Mouse (Mus musculus) megakaryocyte, adult 5-6 weeks (primary cell): ENCODE measurements at regions not wholly inside any gene's neighbourhood (a gene's known extent, or its start where the extent isn't known, plus 50 kb on each side); places are given as distances from the start of the nearest gene placed in this dataset.

Experiments
- ATAC-seq: 2 replicates; pipeline ENCODE4 v1.8.0; 2016; ENCODE audit warnings: mild to moderate bottlenecking, inconsistent platforms; ENCODE audit not compliant: poor library complexity, severe bottlenecking

DNA sequence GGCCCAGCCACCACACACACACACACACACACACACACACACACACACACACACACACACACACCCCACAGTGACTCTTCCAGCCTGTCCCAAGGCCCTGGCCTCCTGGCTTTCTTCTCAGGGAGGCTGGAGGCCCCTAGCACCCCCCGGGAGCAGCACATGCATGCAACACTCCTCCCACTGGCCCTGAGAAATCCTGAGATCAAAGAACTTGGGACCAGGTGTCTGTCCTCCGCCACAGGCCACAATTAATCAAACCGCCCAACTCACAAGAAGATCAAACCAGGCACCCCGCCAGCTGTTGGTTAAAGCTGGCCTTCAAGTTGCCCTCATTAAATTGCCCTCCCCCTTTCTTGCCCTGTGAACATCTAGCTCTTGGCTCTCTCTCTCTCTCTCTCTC is 143.8 kb upstream of the Zfp703 start:
- ATAC-seq = no peak

DNA sequence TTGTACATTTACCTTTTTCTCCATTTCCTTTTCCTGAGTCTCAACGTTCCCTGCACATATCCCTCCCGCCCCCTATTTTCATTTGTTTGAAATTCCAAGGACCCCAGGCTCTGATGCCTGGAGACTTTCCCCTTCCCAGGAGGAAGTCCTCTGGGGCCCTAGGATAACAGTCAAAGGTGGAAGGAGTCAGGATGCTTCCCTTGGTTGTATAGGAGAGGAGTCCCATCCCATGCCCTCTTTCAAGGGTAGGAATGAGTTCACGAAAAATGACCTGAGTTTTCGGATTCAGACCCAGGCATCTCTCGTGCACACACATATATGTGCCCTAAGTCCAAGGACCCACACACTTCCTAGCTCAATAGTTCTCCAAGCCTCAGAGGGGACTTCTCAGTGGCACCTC is 143.3 kb upstream of the Zfp703 start:
- ATAC-seq = no peak

DNA sequence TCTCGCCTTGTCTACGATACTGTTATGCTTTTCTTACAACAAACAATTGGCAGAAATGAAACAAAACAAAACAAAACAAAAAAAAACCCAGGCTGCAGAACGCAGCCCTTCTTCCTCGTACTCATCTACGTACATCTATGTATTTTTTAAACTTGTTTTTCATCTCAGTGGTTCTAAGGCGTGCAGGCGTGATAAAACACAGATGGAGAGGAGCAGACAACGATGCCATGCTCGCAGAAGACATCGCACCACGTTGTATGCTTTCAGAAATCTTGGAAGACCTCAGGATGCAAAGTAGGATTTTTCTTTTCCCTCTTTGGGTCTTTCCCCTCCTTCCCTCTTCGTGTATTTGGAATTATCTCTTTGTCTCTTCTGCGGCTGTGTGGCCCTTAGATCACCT is 142.5 kb upstream of the Zfp703 start:
- ATAC-seq = no peak

DNA sequence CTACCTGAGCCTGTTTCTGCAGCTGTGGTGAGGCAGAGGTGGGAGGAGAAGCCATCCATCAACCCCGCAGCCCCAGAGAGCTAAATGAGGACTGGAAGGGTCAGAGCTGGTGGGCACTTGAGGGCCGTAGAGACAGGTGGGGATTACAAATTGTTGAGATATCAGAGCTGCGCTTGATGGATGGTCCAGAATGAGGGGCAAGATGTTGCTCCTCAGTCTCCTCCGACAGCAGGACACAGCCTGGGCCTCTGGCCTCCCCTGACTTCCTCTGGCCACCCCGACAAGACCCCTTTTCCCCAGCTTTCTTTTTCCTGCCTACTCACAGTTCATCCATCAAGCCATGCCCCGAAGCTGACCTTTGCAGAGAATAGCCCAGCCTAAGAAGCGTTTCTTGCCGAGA is 142.0 kb upstream of the Zfp703 start:
- ATAC-seq = no peak

DNA sequence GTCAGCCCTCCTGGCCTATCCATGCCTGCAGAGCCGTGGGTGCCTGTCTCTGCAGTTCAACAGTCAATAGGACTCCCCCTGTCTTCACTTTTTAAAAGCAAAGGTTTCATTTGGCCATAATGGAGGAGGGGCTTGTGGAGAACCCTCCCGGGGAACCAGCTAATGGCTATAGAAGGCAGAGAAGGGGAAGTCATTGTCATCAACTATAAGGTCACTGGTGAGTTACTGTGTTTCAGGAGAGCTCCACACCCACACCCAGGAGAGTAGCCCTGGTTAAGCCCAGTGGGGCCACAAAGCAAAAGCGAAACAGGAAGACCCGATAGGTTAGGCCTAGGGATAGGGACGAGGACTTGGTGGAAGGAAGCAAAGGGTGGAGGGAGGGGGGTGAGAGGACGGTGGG is 141.5 kb upstream of the Zfp703 start:
- ATAC-seq = peak; percentile 91

DNA sequence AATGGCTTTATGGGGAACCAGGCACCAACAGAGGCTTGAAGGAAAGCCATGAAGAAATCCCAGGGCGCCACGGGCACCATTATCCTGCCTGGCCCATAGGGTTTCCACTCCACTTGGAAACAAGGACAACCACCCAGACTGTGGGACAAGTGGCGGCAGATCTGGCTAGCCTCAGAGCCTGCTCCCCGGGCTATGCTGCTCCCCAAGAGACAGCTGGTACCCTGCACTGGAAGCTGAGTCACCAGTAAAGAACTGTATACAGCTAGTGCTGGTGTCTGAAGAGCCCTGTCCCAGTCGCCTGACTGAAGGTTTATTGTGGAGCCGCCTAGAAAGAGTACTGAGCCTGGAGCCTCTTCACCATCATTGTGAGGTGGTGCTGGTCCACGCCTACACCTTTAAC is 140.6 kb upstream of the Zfp703 start:
- ATAC-seq = no peak

DNA sequence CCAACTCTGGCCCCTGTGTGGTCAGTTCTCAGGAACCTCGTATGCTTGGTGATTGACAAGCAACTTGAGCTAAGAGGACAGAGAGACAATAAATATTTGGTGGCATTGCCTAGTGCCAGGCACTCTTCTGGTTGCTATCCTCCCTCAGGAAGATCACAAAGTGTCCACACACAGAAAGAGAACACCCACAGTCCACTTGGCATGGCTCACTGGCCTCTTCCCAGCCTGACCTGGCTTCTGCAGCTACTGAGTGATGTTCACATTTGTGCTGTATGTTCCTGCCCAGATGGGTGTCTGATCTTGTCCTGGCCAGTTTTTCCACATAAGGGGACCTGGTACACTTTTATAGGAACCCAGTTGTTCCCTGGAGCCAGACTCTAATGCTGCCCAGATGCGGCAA is 136.8 kb upstream of the Zfp703 start:
- no peak for ATAC-seq

DNA sequence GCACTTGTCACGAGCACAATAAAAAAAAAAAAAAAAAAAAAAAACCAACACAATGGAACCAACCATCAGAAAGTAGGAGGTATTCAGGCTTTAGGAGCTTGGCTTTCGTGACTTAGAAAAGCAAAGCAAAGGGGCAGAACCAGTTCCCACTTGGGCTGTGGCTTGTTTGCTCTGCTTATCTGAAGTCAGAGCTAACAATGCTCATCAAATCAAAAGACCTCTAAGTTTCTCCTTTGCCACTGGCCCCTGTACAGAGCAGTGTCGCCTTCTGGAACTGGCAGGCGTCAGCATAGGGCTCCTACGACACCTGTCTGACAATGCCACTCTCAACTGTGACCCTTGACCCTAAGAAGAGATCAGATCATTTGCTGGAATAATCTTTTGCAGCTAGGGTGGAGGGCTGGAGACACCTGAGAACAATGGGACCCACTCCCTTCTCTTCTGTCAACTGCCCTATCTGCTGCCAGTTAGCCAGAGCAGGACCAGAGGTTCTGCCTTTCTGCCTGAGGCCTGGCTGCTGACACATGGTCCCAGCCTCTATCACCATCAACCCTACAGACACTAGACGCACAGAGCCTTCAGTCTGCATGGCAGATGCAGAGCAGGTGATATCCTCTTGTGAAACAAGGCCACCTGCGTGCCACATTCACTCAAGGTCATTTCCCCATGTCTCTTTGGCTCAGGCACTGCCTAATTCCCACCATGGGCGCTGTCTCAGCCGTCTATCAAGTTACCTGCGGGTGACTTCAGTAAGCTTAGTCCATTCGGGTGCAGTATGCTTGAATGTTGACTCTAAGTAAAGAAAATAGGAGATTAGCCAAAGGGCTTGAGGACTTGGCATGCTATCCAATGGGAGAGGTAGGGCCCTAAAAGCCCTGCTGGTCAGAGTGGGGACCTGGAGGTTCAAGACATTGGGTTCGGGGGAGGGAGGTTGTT is 136.1 kb upstream of the Zfp703 start:
- ATAC-seq = no peak

DNA sequence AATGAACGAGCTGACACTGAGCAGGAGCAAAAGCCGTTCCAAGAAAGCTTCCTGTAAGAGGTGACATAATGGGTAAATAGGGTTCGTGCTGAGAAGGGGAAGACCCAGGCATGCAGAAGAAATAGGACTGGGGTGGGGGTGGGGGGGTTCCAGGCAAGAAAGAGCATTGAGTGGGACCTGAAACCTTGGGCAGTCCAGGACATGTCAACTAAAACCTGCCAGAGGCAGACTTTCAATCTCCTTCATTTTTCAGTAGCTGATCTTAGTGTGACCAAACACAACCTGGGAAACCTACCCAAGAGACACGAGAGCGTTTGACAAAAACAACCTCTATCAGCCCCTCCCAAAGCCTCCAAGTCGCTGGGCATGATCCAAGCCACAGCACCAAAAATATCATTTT is 133.4 kb upstream of the Zfp703 start:
- ATAC-seq = no peak

DNA sequence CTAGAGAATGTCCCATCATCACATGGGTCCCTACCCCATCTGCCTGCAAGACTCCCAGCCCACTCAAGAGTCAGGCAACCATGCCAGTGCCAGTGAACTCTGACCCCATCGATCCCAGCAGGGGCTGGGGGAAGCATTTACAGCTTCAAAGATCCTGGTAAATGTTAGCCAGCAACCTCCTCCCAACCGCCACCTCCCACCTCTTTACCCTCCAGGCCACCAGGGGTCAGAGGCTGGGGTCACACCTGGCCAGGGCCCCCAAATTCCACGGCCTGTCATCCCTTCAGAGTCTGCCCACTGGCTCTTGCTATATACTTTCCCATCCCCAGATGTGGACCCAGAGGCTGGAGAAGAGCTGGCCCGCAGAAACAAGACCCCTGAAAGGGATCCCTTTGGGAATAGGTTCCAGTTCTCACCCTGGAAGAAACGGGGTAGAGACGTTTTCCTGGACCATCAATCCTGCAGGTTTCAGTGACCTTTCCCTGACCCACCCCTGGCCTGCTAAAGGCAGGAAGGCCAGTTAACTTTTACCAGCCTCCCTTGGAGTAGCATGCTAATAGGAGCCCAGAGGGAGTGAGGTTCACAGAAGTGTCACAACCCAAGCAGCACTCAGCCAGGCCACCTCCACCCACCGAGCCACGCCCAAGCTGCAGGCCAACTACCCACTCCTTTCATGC is 132.9 kb upstream of the Zfp703 start:
- peak; percentile 43; the same call in 1 of the 2 replicates for ATAC-seq

DNA sequence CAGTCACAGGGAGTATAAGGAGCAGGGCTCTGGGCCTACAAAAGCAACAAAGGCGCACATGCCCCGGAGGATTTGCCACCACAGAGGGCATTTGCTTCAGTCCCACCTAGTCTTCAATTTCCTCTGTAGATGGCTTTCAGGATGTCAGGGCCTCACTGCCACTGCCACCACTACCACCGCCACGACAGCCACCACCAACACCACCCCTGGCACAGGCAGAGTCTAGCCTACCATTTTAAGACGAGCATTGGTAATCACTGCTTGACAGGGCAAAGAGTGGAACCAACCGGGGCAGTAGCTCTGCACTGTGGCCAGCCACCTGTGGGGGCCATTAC is 132.3 kb upstream of the Zfp703 start:
- 0 out of 2 replicates have a peak, but pooled peaks have one; percentile 8 for ATAC-seq

DNA sequence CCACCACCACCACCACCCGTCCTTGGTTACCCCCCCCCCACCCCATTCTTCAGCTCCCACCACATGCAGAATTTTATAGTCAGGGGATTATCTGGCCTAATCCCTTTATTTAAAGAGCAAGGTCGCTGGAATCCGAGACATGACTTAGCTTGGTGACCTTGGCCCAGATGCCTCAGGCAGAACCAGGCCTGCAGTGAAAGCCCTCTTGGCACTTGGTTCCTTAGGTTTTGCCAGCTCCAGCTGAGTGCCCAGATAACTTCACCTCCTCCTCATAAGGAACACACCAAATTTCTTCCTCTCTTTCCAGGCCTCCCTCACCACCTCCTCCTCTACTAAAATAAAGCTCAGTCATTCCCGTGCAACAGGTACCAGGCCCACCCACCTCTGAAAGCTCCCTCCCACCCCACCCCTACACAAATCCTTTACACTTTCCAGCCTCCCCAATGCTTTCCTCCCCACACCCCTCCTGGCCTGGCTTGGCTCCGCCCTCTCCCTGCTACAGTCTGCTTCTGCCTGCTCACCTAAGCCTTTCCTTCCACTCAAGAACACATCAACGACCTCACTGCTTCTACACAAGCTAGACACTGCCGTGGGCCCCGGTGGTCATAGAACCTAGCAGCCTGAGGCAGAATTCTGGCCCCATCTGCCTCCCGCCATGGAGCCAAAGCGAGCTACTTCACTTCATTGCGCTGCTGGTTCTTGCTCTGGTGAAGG is 131.5 kb upstream of the Zfp703 start:
- ATAC-seq = no peak

DNA sequence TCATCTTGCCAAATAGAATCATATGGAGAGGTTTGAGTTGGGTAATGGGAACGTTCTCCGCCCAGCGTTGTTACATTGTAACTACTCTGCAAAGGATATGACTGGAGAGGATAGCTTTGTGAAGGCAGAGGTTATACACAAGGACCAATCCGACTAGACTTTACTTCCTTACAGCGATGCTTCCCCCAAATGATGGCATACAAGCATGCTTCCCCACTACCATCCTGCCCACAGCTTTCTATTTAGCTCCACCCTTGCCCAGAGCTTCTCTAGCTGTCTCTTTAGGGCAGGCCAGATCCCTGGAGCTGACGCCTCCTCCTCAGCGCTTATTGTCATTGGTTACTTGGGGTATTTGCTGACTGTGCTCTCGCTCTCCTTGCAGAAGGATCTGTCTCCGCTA is 130.1 kb upstream of the Zfp703 start:
- peak; percentile 41 for ATAC-seq

DNA sequence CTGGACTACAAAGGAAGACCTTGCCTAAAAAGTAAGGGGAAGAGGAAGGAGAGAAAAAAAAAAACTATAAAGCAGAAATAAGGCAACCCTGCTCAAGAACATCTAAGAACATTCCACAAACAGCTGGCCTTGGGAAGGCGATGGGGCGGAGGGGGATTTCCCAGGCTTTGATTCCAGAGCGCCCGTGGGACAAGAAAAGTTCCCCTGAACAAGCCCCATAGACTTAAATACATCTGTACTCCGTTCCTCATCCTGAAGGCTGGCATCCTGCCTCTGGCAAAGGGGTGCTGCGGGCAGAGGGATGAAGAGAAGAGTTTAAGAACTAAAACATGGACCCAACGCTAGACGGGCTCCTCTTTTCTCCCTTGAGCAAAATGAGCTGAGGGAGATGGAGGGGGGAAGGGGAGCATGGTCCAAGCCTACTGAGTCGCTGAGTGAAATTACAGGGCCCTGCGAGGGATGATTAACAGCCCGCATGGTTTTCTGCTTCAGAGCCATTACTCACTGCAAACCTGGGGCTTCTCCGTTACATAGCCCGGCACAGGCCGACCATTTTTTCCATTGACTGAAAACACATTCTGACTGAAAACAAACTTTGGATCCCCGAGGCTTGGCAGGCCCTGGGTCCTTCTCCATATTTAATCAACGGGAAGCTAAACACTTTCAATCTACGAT is 128.9 kb upstream of the Zfp703 start:
- ATAC-seq = no peak

DNA sequence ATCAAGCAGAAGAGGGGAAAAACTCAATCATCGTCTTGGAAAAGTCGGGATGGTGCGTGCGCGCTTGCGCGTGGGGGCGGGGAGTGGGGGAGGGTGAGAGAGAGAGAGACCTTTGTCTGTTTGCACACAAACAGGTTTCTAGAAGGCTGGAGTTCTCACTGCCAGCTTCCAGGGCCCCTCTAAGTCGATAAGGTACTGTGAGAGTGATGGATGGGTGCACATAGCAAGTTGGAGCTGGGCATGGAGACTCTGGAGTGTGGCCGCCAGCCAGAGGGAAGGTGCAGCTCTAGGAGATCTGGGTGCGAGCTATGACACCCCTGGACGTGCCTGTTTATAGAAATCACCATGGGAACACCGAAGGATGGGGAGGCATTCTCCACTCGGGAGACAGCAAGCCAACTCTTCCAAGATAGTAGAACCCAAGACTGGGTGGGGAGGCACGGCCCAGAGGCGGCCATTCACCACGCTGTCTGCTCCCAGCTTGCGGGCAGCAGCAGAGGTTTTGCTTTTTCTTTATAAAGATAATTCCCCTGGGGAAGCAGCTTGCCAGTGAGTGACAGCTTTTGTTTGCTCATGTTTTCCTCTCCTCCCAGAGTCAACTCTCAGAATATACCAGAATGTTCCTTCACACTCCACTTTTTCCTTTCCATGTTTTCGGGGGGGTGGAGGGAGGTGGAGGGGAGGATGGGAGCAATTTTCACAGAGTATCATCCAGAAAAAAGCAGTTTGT is 128.0 kb upstream of the Zfp703 start:
- ATAC-seq = no peak

DNA sequence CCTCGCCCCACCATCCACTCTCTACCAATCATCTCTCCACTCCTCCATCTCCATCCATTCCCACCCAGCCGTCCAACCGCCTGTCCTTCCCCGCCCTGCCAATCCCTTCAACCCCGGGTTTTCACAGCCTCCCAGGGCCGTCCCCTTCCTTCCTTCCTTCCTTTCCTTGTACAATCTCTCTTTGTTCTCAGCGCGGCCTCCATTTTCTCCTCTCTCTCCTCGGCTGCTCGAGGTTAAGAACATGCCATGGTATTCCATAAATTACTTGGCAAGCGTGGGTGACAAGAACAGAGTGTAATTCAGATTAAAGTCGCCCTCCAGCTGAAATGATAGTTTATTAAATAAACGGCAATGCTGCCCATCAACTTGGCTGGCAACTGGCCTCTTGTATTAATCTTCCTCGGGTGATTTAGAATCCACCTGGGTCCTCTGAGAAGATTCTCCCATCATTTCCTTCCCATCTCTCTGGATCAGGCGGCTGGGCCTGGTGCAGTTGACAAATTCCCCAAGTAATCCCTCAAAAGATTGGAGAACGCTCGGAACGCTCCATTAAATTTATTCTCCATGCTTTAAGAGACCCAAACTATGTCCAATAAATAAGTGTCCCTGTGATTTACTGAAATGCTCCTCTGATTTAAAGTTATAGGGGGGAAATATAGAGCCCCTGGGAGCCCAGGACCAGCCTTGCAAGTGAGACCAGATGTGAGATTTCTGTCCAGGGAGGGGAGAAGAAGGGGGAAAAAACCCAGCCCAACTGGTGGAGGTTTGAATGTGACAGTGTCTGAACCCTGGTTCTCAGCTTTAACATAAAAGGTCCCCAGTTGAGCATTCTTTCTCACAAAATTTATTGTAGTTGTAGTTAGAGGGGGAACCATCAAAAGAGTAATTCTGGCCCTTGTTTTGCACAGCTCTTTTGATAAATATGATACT is 125.0 kb upstream of the Zfp703 start:
- no peak for ATAC-seq

DNA sequence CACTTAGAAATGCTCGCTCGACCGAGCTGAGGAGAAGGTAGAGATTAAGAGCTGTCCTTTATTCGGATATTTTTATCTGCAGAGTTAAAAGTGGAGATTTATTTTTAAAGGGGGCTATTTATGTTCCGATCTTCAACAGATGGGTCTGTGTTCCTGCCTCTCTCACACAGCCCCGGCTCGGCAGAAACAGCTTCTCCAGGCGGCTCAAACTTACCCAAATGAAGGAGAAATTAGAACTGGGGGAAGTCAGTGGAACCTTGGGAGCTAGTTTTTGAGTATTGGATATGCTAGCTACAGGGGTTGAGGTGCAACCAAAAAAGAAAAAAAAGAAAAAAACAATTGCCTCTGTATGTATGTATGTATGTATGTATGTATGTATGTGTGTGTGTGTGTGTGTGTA is 124.2 kb upstream of the Zfp703 start:
- ATAC-seq = no peak

DNA sequence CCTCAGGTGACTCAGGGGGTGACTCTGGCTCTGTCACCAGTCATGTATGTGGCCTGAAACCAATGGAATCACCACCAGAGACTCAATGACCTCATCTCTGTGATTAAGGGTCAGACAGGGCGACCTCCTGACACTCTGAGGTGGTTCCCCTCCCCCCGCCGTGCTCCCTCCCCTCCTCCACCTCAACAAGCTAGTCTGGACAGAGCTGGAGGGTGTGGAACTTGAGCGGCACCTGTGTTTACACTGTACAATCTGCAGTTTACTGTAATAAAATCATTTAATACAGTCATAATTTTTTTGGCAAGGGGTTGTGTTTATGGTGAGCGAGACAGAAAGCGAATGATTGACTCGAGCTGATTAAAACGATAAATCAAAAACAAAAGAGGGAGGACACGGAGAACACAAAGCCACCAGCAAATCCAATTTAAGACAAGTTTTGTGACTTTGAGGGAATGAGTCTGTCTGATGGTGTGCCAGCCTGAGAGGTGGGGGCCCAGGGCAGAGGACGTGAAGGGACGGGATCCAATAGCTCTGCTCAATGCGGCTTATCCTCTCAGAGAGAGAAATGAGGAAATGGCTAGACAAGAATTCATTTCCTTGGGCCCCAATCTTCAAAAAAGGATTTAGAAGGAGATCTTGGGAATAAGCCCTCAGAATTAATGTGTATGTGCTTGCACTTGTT is 122.4 kb upstream of the Zfp703 start:
- ATAC-seq = no peak

DNA sequence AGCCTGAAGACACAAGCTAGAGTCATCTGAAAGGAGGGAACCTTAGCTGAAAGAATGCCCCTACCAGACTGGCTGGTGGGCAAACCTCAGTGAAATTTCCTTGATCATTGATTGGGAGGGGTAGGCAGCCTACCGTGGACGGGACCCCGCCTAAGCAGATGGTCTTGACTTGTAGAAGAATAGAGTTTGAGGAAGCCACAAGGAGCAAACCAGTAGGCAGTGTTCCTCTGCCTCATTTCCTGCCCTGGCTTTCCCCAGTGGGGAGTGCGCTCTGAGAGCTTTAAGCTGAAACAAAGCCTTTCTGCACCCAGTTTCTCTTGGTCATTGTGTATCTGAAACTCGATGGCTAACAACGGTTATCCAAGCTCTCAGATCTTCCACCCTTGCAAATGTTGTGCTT is 121.9 kb upstream of the Zfp703 start:
- no peak for ATAC-seq
